Mouse (Mus musculus) heart, embryonic 14.5 days (tissue): ENCODE data around the gene Heatr5a. TPM values are rescaled to one million over a fixed set of nuclear protein-coding genes. Genes with fewer than 3 reads are reported as not detected.
A peak's percentile ranks its signal among the peaks of the same experiment; 100 is the strongest.

Source experiments
- ATAC-seq: fragments of 200-750 bp; cut with Nextera tagmentation; 2 replicates; pipeline ENCODE4 v1.8.0; 2017; ENCODE audit warnings: low read depth, moderate TSS enrichment; ENCODE audit not compliant: insufficient number of reproducible peaks, insufficient read depth, low FRiP score
- H3K27ac ChIP-seq, 2 experiments: fragments of 200-500 bp in 1 of 2; fragments of 300-500 bp in 1 of 2; sonication (generic) in 1 of 2; replicated peaks in 1 of 2; 2 replicates each; pipeline ENCODE4 v1.5.1; 2012 to 2014; ENCODE audit warnings: low read depth in 2 of 2, low read length in 2 of 2, control low read depth in 1 of 2, mild to moderate bottlenecking in 1 of 2, mixed read lengths in 1 of 2; ENCODE audit not compliant: control insufficient read depth in 1 of 2, insufficient read depth in 1 of 2
- H3K27me3 ChIP-seq: fragments of 300-500 bp; sonication (generic); 2 replicates; pipeline ENCODE4 v1.6.1; 2014; ENCODE audit warnings: mild to moderate bottlenecking, low read length, control low read depth; ENCODE audit not compliant: control insufficient read depth, insufficient read depth
- H3K36me3 ChIP-seq: fragments of 300-500 bp; sonication (generic); 2 replicates; pipeline ENCODE4 v1.6.1; 2014; ENCODE audit warnings: mild to moderate bottlenecking, control low read depth, low read length, mixed read lengths; ENCODE audit not compliant: control insufficient read depth, insufficient read depth
- H3K4me1 ChIP-seq, 2 experiments: fragments of 200-500 bp in 1 of 2; fragments of 300-500 bp in 1 of 2; sonication (generic) in 1 of 2; 2 replicates each; pipeline ENCODE4 v1.6.1; 2012 to 2014; ENCODE audit warnings: low read length in 2 of 2, control low read depth in 1 of 2, mixed read lengths in 1 of 2; ENCODE audit not compliant: control insufficient read depth in 2 of 2, insufficient read depth in 2 of 2
- H3K4me2 ChIP-seq: fragments of 300-500 bp; sonication (generic); 2 replicates; pipeline ENCODE4 v1.6.1; 2014; ENCODE audit warnings: mild to moderate bottlenecking, low read length
- H3K4me3 ChIP-seq, 2 experiments: fragments of 200-500 bp in 1 of 2; fragments of 300-500 bp in 1 of 2; sonication (generic) in 1 of 2; 2 replicates each; pipeline ENCODE4 v1.5.1; 2012 to 2014; ENCODE audit warnings: low read length in 2 of 2, mild to moderate bottlenecking in 2 of 2, control low read depth in 1 of 2, low read depth in 1 of 2, moderate library complexity in 1 of 2; ENCODE audit not compliant: control insufficient read depth in 1 of 2, insufficient read depth in 1 of 2
- H3K9ac ChIP-seq: fragments of 300-500 bp; sonication (generic); 2 replicates; pipeline ENCODE4 v1.6.1; 2014; ENCODE audit warnings: mild to moderate bottlenecking, low read length
- H3K9me3 ChIP-seq: fragments of 300-500 bp; sonication (generic); 2 replicates; pipeline ENCODE4 v1.6.1; 2016; ENCODE audit warnings: low read length, control low read depth; ENCODE audit not compliant: control insufficient read depth
- WGBS: fragments of 180-500 bp; shearing (Covaris S2); extraction: QIAGEN DNeasy Blood & Tissue Kit; methylation state at CpG from one replicate; pipeline ENCODE4 v1.1.7; 2014; 5-methylcytosine and 5-hydroxymethylcytosine counted together
- polyA plus RNA-seq: library from polyadenylated mRNA; unstranded; fragments of >200 nt; fragmentation: Nextera tagmentation; extraction: Ambion mirVana; gene quantifications from 2 replicates; pipeline ENCODE4 v1.2.1, GENCODE M21; 2014

The Heatr5a gene
- 10.3 and 10.5 TPM in 2 replicates for polyA plus RNA-seq

DNA sequence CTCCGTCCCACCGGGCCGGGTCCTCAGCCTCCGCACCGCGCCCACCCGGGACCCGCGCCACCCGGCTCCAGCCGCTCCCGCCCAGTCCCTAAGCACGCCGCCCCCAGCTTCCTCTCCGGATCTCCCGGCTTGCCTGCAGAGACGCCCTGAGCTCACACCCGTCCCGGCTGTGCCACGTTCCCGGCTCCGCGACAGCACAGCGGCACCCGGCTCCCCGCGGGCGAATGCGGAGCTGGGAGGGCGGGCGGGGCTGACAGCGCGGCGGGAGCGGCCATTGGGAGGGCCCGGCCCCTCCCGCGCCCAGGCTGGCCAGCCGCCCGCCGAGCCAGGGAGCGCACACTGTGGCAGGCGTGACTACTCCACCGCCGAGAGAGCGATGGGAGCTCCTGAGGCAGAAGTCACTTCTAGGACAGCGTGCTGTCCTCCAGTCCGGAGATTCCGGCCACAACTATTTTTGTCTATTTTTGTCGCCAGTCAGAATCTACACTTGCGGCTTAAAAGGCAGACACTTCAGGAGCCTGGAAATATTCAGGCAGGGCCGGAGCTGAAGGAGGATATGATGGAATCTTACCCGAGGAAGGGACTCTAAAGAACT lies at the start of gene Heatr5a:
TSS of gene Heatr5a (minus strand) at position 252 of the 595 bp plus-strand sequence.
- no peaks in the 10 kb centered on the region for H3K27me3 ChIP-seq
- H3K9ac ChIP-seq: peak within 1 kb of the TSS; percentile 94
- peak within 1 kb of the TSS; percentile 80 to 93 for H3K27ac ChIP-seq
- no peaks in the 10 kb centered on the region for H3K36me3 ChIP-seq
- H3K4me2 ChIP-seq: peak within 1 kb of the TSS; percentile 79
- H3K4me1 ChIP-seq: peaks cover 2 to 11% of the 10 kb centered on the region in 2 experiments
- WGBS: under 1% methylated on average over 42 of the region's 53 CpGs
- H3K4me3 ChIP-seq: peak within 1 kb of the TSS; percentile 59 to 99
- H3K9me3 ChIP-seq: 0 out of 2 replicates have a peak, but pooled peaks cover 2% of the 10 kb centered on the region
- ATAC-seq: peak; percentile 98

DNA sequence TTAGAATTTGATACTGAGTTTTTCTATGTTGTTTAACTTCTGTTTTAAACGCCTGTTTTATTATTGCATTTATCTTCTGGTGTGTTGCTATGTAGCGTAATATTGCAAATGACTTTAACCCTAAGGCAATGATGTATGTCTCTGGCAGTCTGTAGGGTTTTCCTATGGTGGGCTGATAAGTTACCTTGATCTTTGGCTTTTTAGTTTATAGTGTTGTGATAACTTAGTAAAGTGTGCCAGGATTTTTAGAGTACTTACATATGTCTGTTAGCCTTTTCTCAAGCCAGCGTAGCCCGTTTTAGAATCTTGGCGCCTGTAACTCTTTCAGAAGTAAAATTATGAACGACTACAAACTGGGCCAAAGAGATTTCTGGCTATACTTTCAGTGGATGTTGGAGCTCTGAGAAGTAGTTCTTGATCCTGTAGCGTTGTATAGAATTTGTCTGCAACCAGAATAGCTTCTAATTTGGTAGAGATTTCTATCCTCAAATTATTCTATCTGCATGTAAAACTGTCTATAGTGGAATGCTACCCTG lies 43.4 kb upstream of the Heatr5a start:
- Histone ChIP-seq H3K4me1 (no peaks in the 10 kb centered on the region), H3K9ac (no peak overlapping the region), H3K27ac (no peak overlapping the region), H3K36me3 (no peaks in the 10 kb centered on the region), H3K9me3 (no peaks in the 10 kb centered on the region), H3K4me2 (no peak overlapping the region), H3K4me3 (no peak overlapping the region), H3K27me3 (no peaks in the 10 kb centered on the region)
- no peak for ATAC-seq
- WGBS: 77% methylated on average over 7 of the region's 7 CpGs

DNA sequence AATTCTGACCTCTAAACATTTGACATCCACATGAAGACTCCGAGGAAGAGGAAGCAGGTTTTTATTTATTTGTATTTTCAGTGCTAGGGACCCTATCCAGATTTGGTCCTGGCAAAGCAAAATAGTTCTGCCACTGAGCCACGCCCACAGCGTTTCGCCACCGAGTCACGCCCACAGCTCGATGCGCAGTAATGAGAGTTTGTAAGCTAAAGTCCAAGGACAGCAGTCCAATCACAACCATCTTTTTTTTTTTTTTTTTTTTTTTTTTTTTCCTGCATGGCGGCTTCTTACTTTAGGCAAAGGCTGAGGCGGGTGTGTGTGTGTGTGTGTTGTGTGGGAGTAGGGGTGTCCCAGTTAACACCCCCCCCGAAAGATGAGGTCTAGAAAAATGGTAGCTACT lies 42.9 kb upstream of the Heatr5a start:
- Histone ChIP-seq H3K9me3 (no peaks in the 10 kb centered on the region), H3K4me2 (no peak overlapping the region), H3K27ac (no peak overlapping the region), H3K27me3 (no peaks in the 10 kb centered on the region), H3K9ac (no peak overlapping the region), H3K36me3 (no peaks in the 10 kb centered on the region), H3K4me3 (no peak overlapping the region), H3K4me1 (no peaks in the 10 kb centered on the region)
- no peak for ATAC-seq
- WGBS: 73% methylated on average over 11 of the region's 11 CpGs

DNA sequence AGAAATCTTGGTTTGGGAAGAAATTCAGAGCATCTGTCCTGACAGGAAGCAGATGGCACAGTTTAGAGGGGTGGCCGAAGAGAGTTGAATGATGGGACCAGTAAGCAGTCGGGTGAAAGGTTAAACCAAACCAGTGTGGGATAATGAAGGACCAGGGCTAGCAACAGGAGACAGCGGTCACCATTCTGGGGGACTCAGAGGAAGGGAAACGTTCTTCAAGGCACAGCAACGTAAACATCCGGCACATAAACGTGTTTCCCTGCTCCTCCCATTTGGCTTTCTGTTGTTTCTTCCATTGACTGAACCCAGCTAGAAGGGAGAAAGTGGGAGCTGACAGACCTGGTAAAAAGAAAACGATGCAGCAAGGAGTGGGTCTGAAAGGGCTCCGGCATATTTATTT lies 42.2 kb upstream of the Heatr5a start:
- WGBS: 54% methylated on average over 9 of the region's 9 CpGs
- H3K4me2 ChIP-seq: no peak overlapping the region

DNA sequence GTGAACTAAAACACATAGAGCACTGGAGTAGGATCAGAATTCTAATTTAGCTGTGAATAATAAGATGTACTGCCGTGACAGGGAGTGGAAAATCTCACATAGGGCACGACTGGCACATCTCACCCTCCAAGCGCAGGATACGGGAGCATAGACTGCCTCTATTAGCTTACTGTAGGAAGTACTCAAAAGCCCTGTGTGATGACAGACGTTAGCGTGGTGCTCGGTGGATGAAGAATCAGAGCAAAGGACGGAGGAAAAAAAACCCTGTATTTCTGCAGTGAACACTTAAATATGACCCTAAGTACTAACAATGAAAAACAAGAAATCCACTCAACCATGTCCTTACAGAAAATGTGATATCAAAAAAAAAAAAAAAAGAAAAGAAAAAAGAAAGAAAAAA lies 41.0 kb upstream of the Heatr5a start:
- Histone ChIP-seq H3K27ac (no peak overlapping the region), H3K4me1 (no peaks in the 10 kb centered on the region), H3K4me2 (no peak overlapping the region), H3K9me3 (no peaks in the 10 kb centered on the region), H3K9ac (no peak overlapping the region), H3K36me3 (no peaks in the 10 kb centered on the region), H3K27me3 (no peaks in the 10 kb centered on the region), H3K4me3 (no peak overlapping the region)
- ATAC-seq: no peak
- WGBS: 35% methylated on average over 8 of the region's 8 CpGs

More for the DNA sequence above, 42.2 kb upstream of the Heatr5a start:
- ATAC-seq: no peak
- Histone ChIP-seq H3K4me1 (no peaks in the 10 kb centered on the region), H3K4me3 (no peak overlapping the region), H3K27me3 (no peaks in the 10 kb centered on the region), H3K9ac (no peak overlapping the region), H3K36me3 (no peaks in the 10 kb centered on the region), H3K27ac (no peak overlapping the region), H3K9me3 (no peaks in the 10 kb centered on the region)

DNA sequence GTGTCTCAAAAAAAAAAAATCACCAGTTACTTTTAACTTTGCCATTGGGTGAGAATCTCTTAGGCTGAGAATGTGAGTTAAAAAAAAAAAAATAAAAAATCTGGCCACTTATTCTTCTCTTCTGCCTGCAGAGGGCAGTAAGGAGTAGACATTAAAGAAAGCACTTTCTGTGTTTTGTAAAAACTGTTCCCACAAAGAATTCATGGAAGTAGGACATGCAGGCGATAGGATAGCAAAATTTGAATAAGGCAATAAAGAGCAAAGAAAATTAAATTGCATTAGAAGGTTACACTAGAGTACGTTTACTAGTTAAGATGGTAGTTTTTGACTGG lies 39.5 kb upstream of the Heatr5a start:
- 64% methylated on average over 2 of the region's 2 CpGs for WGBS
- H3K4me3 ChIP-seq: no peak overlapping the region
- no peaks in the 10 kb centered on the region for H3K27me3 ChIP-seq
- no peak overlapping the region for H3K27ac ChIP-seq
- no peak for ATAC-seq
- H3K36me3 ChIP-seq: no peaks in the 10 kb centered on the region
- no peak overlapping the region for H3K4me2 ChIP-seq
- H3K9me3 ChIP-seq: no peaks in the 10 kb centered on the region
- peaks cover 0 to 2% of the 10 kb centered on the region in 2 experiments; a peak in 3 of 4 replicates for H3K4me1 ChIP-seq
- no peak overlapping the region for H3K9ac ChIP-seq

DNA sequence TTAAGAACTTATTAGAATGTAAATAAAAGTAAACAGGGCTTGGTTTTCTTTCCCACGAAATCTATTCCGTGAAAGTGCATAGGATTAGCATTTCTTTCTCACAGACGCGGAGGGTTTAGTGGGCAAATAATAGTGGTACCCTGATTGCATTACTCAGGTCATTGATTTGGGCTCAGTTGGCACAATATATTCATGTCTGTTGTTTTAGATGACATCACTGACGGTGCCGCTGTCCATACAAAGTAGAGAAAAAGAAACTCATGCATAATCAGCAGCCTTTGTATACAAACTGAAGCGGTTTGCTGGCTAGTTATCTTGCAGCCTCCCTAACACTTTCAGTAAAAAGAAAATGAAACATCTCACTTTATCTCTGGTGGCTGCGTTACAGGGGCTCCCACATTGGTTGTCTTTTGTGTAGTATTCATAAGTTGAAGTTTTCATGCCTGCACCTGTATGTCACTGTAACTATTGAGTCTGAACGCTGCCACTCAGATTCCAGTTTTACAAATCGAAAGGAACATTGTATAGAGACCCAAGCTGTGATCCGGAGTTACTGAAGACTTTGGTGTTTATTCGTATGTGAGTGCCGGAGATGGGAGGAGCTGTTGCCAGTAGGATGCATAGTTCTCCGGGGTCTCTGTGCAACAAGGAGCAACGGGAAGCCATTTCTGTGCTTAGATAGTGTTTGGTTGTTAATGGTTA lies 39.0 kb upstream of the Heatr5a start:
- no peaks in the 10 kb centered on the region for H3K36me3 ChIP-seq
- no peaks in the 10 kb centered on the region for H3K27me3 ChIP-seq
- no peak overlapping the region for H3K9ac ChIP-seq
- 69% methylated on average over 15 of the region's 15 CpGs for WGBS
- no peak for ATAC-seq
- no peak overlapping the region for H3K27ac ChIP-seq
- H3K4me3 ChIP-seq: no peak overlapping the region
- H3K9me3 ChIP-seq: no peaks in the 10 kb centered on the region
- H3K4me1 ChIP-seq: peaks cover 0 to 4% of the 10 kb centered on the region in 2 experiments; a peak in 3 of 4 replicates
- H3K4me2 ChIP-seq: no peak overlapping the region
